Mouse (Mus musculus) embryo, embryonic 10 days (tissue): ENCODE results near the gene Fam120b.
"Not testable (repeated sequence)": the region's sequence is repeated elsewhere in the genome, so short reads cannot be mapped to it uniquely, and the experiment has no call there.

Source experiments
- DNase-seq: peaks from one replicate; pipeline ENCODE4 v3.0.0-alpha.2; 2015; ENCODE audit warnings: low spot score

Gene Fam120b

GRCm38 (mm10) chr17:15431551-15431950, 35.5 kb downstream of the Fam120b start:
- DNase-seq: no peak

- no peak for DNase-seq
Observed at GRCm38 (mm10) chr17:15432036-15432435, 36.0 kb downstream of the Fam120b start.

GRCm38 (mm10) chr17:15434748-15435147, 38.7 kb downstream of the Fam120b start:
- no peak for DNase-seq

- no peak for DNase-seq
Observed at GRCm38 (mm10) chr17:15440067-15440462, 44.1 kb downstream of the Fam120b start.

GRCm38 (mm10) chr17:15440463-15441121, 44.6 kb downstream of the Fam120b start:
- DNase-seq: peak; percentile 90

GRCm38 (mm10) chr17:15445421-15445820, 49.4 kb downstream of the Fam120b start:
- DNase-seq: no peak

- no peak for DNase-seq
Observed at GRCm38 (mm10) chr17:15447831-15448230, 51.8 kb downstream of the Fam120b start.

GRCm38 (mm10) chr17:15449144-15449543, 53.1 kb downstream of the Fam120b start:
- DNase-seq: not testable (repeated sequence)

GRCm38 (mm10) chr17:15449606-15450005, 53.6 kb downstream of the Fam120b start:
- DNase-seq: no peak

GRCm38 (mm10) chr17:15455203-15455602, 59.2 kb downstream of the Fam120b start:
- no peak for DNase-seq

- no peak for DNase-seq
Observed at GRCm38 (mm10) chr17:15456595-15456994, 60.6 kb downstream of the Fam120b start.

- DNase-seq: no peak
Observed at GRCm38 (mm10) chr17:15459761-15460160, 63.8 kb downstream of the Fam120b start.

GRCm38 (mm10) chr17:15461921-15462495, 66.0 kb downstream of the Fam120b start:
- no peak for DNase-seq

- DNase-seq: peak; percentile 86
Observed at GRCm38 (mm10) chr17:15467669-15468068, 71.7 kb downstream of the Fam120b start.

- DNase-seq: no peak
Observed at GRCm38 (mm10) chr17:15472671-15473070, 76.7 kb downstream of the Fam120b start.
